Mouse (Mus musculus) left cerebral cortex, adult 2 months (tissue): ENCODE measurements around the gene Procr. TPM values are rescaled to one million over a fixed set of nuclear protein-coding genes. Genes with fewer than 3 reads are reported as not detected.

ENCODE experiments used
- DNase-seq, 2 experiments: peaks; one replicate each; pipeline ENCODE4 v3.0.0; 2021 to 2022; ENCODE audit warnings: low spot score in 2 of 2, mixed read lengths in 1 of 2; ENCODE audit errors: extremely low spot score in 1 of 2
- H3K27ac ChIP-seq: fragments of 200-600 bp; 2 replicates; pipeline ENCODE4 v1.8.1; 2022
- H3K4me3 ChIP-seq: fragments of 200-600 bp; 2 replicates; pipeline ENCODE4 v1.8.1; 2022
- CTCF ChIP-seq: fragments of 200-600 bp; IDR thresholded peaks from 2 replicates; pipeline ENCODE4 v1.8.1; 2022; ENCODE audit warnings: antibody characterized with exemption, mild to moderate bottlenecking, moderate library complexity
- intact Hi-C: fragments of 180-260 bp; cut with DNase I; formaldehyde crosslinking; loops from one replicate; pipeline ENCODE4 v1.15.1; 2025
- long read RNA-seq, 2 experiments: library from polyadenylated mRNA; stranded (forward); transcript quantifications; one replicate each; pipeline ENCODE4 v2.0.0; 2021; ENCODE audit warnings: borderline mapping rate in 2 of 2
- total RNA-seq, 2 experiments: library from RNA; stranded (reverse); gene quantifications; 2 replicates each; pipeline ENCODE4 v1.2.3; 2021

The Procr gene
- 1 to 10 TPM; 1.2 to 1.4 TPM for total RNA-seq
- long read RNA-seq, experiment 1 = 0 reads
- long read RNA-seq, experiment 2 = 0 reads

- no peak for DNase-seq
- Histone ChIP-seq H3K4me3 (peak within 1 kb of the TSS; percentile 42), H3K27ac (no peak within 1 kb of the TSS)
- no peak for TF ChIP-seq CTCF
- intact Hi-C loops = no loop called here
Observed at GRCm38 (mm10) chr2:155751014-155751786, at the start of gene Procr. TSS of gene Procr (plus strand) at chr2:155751117.

- Histone ChIP-seq H3K27ac (no peak overlapping the region), H3K4me3 (no peak overlapping the region)
- intact Hi-C loops = no loop called here
- TF ChIP-seq CTCF = no peak
- DNase-seq = no peak
Observed at GRCm38 (mm10) chr2:155701399-155701919, 49.5 kb upstream of the Procr start.

GRCm38 (mm10) chr2:155703630-155704029, 47.3 kb upstream of the Procr start:
- intact Hi-C loops = no loop called here

GRCm38 (mm10) chr2:155707251-155707650, 43.7 kb upstream of the Procr start:
- DNase-seq = peak in 1 of 2 experiments; percentile 26
- Histone ChIP-seq H3K27ac (no peak overlapping the region), H3K4me3 (no peak overlapping the region)
- no peak for TF ChIP-seq CTCF
- intact Hi-C loops = no loop called here

More at GRCm38 (mm10) chr2:155703630-155704029, 47.3 kb upstream of the Procr start:
- no peak for DNase-seq
- Histone ChIP-seq H3K4me3 (no peak overlapping the region), H3K27ac (no peak overlapping the region)
- no peak for TF ChIP-seq CTCF

GRCm38 (mm10) chr2:155710557-155710956, 40.4 kb upstream of the Procr start:
- intact Hi-C loops = no loop called here
- Histone ChIP-seq H3K4me3 (no peak overlapping the region), H3K27ac (no peak overlapping the region)
- DNase-seq = no peak
- TF ChIP-seq CTCF = no peak

GRCm38 (mm10) chr2:155717082-155717990, 33.6 kb upstream of the Procr start:
- no peak overlapping the region for H3K4me3 ChIP-seq
- DNase-seq = no peak
- intact Hi-C loops = no loop called here
- TF ChIP-seq CTCF = no peak
- H3K27ac ChIP-seq = no peak overlapping the region

GRCm38 (mm10) chr2:155720585-155720984, 30.3 kb upstream of the Procr start:
- H3K27ac ChIP-seq = no peak overlapping the region
- intact Hi-C loops = no loop called here
- TF ChIP-seq CTCF = no peak
- no peak for DNase-seq
- H3K4me3 ChIP-seq = no peak overlapping the region

- intact Hi-C loops = no loop called here
- TF ChIP-seq CTCF = no peak
Observed at GRCm38 (mm10) chr2:155724036-155724435, 26.9 kb upstream of the Procr start.

GRCm38 (mm10) chr2:155724526-155724925, 26.4 kb upstream of the Procr start:
- H3K4me3 ChIP-seq = no peak overlapping the region
- DNase-seq = no peak
- intact Hi-C loops = no loop called here
- no peak overlapping the region for H3K27ac ChIP-seq
- no peak for TF ChIP-seq CTCF

More at GRCm38 (mm10) chr2:155724036-155724435, 26.9 kb upstream of the Procr start:
- no peak for DNase-seq
- no peak overlapping the region for H3K27ac ChIP-seq
- no peak overlapping the region for H3K4me3 ChIP-seq

- TF ChIP-seq CTCF = no peak
- no peak for DNase-seq
- Histone ChIP-seq H3K4me3 (no peak overlapping the region), H3K27ac (no peak overlapping the region)
- intact Hi-C loops = loop anchor here (5.0 kb wide), 1 partner anchor 54 kb away; no protein-coding TSS in a partner anchor
Observed at GRCm38 (mm10) chr2:155726302-155726701, 24.6 kb upstream of the Procr start.

GRCm38 (mm10) chr2:155727764-155728395, 23.0 kb upstream of the Procr start:
- H3K4me3 ChIP-seq = no peak overlapping the region
- H3K27ac ChIP-seq = no peak overlapping the region
- no peak for TF ChIP-seq CTCF
- intact Hi-C loops = loop anchor here (2.0 to 5.0 kb wide), 2 partner anchors 31 to 56 kb away; no protein-coding TSS in a partner anchor
- no peak for DNase-seq
